ENCODE assay signal across 21 mouse cellular contexts in the genomic region with DNA sequence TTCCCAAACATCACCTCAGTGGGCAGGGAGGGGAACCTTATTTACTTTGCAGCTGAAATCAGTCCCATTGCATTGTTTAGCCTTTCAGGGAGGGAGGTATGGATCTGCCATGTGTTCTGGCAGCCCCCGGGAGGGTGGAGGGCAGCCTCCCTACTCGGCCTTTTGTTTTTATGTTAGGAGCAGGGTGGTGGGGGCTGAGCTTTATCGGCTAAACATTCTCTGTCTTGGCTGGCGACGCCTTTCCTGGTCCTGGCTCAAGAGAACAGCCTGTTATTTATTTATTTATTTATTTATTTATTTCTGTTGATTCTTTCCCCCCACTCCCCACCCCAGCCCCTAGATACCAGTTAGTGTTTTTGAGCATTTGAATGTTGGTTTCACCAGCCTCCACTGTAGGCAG.
"Had no signal": no experiment of that assay in that cellular context is flagged by ENCODE, and none has a peak within 500 bp of the region (broad histone marks: within the 10 kb centered on the region; RNA-seq: fewer than 3 reads in every experiment).

No protein-coding gene starts in this region.

- H3K27ac ChIP-seq: heart, embryonic 10.5 days; hindbrain, embryonic 13.5 days; hindbrain, embryonic 15.5 days; hindbrain, postnatal 0 days; kidney, embryonic 15.5 days; kidney, postnatal 0 days; limb, embryonic 13.5 days; limb, embryonic 15.5 days had no signal

- DNase-seq: forebrain, postnatal 0 days; gastrocnemius, postnatal 10 days; gastrocnemius, postnatal 25 days; heart, postnatal 10 days; kidney, adult 11 months; kidney, adult 2 months; kidney, adult 9 months; kidney, postnatal 14 days; kidney, postnatal 36 days; layer of hippocampus, adult 9-11 months; layer of hippocampus, postnatal 36 days; left cerebral cortex, postnatal 4 days had no signal

- H3K4me3 ChIP-seq: heart, embryonic 10.5 days; heart, embryonic 12.5 days; hindbrain, embryonic 13.5 days; hindbrain, embryonic 15.5 days; kidney, embryonic 15.5 days; limb, embryonic 13.5 days; limb, embryonic 15.5 days had no signal
